Mouse (Mus musculus): ENCODE measurements around the gene Krt13.

The Krt13 gene

DNA sequence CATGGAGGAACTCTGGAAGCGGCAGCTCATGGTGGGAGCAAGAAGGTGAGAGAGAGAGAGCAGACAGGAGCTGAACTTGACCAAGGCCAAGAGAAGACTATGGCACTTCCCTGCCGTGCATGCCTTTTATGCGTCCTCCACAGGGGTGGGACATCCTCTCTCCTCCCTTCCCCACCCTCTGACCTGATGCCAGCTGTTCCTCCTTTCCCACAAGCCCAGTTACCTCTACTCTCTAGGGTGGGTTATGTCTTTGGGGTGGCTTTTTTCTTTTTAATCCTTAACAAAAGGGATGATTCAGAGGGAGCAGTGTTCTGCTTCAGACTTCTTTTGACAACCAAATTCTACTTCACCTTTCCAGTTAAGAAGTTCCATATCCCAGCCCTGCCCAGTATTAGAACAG lies at the start of gene Krt13:
Krt13 (minus strand) TSS at position 101 of the 400 bp plus-strand sequence.
- DNase-seq, result no peak

DNA sequence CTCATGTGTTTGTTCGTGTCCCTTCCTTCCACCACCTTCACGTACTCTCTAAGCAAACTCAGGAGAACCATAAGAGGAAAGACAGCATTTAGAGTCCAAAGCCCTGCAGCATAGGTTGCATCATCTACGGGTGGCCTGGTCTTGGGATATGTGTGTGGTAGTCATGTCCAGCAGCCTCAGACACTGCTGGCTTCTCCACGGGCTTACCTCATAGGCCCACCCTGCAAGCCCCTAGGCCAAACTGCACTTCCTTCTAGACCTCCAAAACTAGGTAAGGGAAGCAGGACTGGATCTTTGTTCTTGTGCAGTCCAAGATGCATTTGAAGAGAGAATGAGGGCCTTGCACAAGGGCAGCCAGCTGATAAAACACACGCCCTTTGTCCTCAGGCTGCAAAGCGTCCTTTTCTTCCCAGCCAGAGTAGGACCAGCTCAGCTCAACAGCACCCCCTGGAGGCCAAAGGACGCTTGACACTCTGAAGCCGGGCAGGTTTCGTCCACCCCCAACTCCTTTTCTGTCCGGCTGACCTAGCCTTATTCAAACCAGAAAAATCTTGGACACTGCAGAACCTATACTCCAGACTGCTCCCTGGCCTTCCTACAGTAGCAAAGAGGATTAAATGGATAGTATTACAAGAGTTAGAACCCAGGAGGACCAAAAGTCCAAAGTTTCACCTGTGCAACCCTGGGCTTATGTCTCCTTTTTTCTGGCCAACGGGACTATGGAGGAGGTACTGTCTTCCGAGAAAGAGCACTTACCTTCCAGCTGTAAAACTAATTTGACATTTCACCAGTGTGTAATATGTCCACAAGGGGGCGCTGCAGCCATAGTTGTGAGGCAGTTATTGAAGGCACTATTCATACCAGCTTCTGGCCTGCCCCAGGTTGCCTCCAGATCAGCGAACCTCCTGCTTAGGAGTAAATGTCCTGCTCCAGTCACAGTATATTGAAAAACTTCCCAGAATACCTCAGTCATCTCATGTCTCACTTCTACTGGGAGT lies 47.7 kb upstream of the Krt13 start:
- peak; percentile 31 for DNase-seq

DNA sequence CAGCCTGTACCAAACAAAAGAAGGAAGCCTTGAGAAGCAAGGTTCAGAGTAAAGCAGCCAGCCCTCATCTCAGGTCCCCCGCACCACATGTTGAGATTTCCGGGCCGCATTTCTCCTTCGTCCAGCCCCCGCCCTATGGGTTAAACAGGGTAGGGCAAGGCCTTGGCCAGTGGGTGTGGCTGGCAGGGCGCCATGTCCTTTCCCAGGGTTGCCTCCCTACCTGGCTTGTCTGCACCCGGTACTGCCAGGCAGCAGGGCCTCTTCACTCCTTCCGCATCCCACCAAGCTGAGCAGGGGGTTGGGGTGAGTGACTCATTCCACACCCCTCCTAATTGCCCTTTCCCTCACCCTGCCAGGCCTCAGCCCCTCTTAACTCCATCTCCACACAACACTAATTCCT lies 46.7 kb upstream of the Krt13 start:
- DNase-seq, result no peak

DNA sequence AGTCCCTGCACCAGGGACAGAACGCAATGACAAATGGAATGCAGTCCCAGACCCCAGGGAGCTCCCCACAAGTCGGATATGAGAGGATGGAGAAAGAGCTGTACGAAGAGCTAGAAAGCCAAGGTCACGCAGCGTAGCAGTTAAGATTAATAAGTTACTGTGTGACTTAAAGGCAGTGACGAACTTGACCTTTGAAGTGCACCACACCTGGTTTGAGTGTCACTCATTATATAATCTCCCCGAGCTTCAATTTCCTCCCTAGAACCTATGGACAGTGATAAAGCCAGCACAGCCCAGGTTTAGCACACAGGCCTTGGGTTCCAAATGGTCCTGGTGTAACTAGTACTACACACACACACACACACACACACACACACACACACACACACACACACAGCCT lies 43.0 kb upstream of the Krt13 start:
- no peak for DNase-seq

DNA sequence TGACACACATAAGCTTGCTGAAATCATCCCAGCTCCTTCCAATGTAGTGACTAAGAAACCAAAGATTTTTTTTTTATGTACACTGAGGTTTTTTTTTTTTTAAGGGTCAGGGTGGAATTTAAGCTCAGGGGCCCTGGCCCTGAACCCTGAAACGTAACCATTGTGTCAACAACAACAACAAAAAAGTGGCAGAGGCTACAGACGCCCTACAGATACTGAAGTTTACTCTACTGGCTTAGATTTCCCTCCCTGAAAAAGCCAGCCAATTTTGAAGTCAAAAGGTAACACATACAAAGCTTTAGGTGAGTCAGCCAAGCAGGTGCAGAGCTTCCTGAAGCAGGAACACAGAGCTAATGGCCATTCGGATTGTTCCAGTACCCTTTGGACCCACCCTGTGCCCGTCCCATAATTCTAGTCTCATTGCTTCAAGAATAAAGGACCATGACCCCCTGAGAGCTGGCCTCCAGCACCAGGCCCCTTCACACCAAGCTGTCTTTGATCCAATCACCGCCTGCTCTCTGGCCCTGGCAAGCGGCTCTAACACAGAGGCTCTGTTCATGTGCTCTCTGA lies 36.6 kb upstream of the Krt13 start:
- DNase-seq, result no peak

DNA sequence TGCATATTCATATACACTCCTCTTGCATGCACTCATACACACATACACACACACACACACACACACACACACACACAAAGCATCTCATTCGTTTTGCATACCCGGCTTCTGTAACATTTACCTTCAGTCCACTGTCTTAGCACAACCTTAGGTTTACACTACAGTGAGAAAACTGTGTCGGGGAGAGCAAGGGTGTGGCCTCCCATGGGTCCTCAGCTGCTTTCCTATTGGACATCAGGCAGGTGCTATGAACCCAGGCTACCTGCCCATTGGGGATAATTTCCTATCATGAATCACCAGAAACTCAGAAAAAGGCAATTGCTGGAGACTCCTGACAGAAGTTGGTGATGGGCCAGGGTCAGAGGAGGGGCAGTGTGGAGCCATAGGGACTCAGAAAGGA lies 36.0 kb upstream of the Krt13 start:
- DNase-seq, result no peak

DNA sequence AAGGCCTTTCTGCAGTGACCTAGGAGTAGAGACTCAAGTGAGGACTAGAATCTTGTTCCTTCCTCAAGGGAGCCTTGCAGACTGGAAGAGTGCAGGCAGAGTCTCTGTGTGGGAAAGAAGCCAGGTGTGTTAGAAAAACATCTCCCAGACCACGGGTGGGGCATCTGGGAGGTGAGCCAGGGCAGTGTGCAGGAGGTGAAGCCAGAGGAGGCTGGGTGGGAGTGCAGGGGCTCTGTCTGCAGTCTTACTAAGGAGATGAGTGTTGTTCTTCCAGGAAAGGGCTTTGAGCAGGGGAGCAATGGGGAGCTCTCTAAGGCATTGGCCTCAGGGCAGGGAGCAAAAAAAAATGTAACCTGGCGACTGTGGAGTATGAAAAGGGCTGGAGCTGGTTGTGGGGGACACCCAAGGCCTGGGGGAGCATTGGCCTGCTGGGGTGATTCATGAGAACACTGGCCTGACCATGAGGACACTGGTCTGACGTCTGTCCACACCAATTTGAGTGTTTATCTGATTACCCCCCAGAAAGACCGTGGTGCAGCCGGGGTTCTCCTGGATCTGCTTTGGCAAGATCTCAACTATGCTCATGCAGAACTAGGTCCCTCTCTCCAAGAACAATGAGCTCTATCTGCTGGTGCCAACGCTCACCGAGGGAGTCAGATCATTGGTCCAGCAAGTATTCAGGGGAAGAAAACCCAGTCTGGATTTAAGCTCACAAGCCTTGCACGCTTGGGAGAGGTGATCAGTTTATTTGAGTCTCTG lies 34.3 kb upstream of the Krt13 start:
- DNase-seq, result no peak

DNA sequence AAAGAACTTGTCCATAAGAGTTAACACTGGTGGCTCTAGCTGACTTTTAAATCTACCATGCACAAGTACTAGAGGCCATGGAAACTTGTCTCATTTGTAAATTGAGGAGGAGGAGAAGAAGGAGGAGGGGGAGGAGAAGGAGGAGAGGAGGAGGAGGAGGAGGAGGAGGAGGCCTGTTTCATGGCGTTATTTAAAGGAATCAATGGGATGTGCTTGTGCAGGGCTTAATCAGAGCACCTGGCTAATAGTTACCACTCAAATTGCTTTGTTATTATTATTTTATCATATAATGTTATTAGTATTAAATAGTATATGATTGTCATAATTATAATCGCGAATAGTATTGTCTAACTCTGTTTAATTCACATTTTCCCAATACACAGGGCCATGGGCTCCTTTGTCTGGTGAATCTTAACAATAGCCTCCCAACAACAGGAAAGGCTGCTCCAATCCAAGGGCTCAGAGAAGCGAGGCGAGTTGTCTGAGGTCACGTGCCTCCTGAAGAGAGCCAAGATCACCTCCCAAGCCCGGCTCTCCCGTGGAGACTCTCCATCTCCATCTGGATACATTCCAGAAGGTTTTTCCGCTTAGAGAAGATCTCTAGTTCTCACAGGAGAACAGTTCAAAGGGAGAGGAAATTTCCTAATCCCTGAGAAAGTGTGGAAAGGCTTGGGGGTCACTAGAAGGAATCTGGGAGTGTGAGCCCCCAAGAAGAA lies 27.4 kb upstream of the Krt13 start, which contains the start of gene Krt19:
Krt19 (minus strand) TSS at position 51 of the 716 bp plus-strand sequence.
- no peak for DNase-seq

DNA sequence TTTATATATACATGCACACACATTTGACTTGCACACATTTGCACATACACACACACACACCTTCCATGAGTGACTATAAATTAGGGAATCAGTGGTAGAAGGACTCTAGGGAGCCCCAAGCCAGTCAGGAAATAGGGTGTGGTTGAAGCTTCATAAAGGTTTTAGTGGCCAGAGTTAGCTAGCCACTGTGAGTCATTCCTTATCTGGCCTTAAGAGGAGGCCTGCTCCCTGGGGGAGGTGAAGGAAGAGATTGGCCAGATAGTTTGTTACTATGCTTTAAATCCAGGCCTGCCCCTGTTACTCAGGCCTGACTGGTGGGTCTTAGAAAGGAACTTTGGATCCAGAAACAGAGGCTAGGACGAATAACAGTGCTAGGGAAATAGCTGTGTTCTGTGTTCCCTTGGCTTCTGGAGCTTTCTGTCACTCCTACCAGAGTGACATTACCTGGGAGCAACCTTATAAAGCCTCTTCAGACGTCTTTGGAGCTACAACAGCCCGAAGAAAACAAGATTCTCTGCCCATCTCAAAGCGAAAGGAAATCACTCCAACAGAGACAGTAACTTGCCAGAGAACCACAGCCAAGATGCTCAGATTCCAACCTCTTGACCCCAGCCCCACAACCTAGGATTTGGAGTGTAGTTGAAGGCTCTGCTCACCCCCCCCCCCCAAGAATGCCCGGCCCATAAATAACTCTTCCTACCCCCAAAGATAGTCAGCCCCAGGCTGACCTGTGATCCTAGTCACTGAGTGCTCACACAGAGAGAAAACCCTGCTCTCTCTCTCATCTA lies 26.4 kb upstream of the Krt13 start:
- no peak for DNase-seq

DNA sequence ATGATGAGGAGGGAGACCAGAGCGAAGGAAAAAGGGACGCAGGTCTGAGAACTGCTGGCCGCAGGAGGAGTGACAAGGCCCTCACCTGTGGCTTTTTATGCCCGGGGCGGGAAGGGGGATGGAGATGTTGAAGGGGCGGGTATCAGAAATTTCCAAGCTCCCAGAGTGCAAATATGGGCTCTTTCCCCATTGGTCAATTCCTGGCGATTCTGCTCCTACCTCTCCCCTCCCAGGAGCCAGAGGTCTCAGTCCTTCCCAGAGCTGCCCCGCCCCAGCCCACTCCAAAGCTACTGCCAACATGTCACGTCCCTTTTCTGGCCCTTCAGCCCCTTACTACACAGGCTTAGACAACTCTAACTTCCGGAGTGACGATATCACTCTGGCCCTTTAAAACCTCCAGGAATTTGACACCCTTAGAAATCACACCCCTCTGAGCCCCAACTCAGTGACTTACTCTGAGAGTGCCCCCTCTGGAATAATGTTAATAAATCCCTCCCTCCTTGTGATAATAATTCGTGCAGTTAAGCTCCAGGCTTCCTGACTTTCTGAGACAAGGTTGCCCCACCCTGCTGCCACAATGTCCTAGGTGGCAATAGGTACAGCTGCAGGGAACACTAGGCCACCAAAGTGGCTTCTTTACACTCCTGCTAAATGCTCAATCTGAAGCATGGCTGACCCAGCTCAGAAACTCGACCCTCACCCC lies 24.6 kb upstream of the Krt13 start:
- no peak for DNase-seq

DNA sequence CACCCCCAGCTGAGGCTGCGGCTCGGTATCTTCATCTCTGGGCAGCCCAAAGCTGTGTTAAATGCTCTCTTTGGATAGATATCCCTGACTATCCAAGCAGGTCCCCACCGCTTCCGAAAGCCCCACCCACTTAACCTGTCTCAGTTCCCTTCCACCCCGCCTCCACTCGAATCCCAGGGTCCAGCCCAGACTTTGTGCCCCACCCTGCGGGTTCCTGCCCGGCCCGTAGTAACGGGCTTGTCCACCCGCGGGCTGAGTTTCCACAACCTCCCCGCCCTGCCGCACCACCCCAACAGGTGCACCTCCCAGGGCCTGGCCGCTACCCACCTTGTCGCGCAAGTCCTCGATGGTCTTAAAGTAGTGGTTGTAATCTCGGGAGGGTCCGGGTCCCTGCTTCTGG lies 23.7 kb upstream of the Krt13 start:
- no peak for DNase-seq

DNA sequence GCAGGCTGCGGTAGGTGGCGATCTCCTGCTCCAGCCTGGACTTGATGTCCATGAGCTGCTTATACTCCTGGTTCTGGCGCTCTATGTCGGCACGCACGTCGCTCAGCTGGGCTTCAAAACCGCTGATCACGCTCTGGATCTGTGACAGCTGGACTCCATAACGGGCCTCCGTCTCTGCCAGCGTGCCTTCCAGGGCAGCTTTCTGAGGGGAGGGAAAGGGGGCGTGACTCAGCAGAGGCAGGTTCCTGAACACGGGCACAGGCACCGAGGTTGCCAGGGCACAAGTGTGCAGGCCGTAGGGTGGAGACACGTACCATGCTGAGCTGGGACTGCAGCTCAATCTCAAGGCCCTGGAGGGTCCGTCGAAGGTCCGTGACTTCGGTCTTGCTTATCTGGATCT lies 19.6 kb upstream of the Krt13 start:
- no peak for DNase-seq

DNA sequence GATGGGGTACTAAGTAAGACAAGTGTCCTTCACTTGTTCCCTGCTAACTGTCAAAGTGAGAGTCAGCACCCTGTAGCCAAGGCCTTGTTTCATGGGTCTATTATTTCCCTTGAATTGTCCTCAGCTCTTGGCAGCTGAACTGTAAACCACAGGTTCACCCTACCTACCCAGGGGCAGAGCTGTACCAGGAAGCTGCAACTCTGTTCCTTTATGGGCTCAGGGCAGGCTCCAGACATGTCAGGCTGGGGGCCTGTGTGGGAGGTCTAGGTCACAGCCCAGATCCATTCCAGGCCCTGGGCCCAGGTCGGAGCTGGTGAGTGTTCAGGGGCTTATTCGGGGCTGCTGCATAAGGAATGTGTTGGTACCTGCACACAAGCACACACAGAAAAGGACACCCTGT lies 18.0 kb upstream of the Krt13 start:
- DNase-seq, result no peak

DNA sequence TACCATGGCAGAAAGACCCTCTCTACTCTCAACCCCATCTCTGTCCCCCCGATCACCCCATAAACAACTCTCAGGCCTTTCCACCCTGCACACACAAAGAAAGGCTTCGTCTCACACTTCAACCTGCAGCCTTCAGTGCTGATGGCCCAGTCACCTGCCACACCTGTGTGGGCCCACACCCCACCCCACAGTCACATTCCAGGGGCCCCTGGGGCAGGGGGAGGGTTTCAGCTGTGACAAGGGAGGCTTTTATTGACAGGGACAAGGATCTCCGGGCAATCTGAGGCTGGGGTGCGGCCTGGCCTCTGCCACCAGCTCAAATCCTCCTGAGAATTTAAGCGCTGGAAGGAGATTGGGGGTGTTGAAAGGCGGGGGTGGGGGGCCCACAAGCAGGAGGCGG lies 17.4 kb upstream of the Krt13 start:
- DNase-seq, result no peak

DNA sequence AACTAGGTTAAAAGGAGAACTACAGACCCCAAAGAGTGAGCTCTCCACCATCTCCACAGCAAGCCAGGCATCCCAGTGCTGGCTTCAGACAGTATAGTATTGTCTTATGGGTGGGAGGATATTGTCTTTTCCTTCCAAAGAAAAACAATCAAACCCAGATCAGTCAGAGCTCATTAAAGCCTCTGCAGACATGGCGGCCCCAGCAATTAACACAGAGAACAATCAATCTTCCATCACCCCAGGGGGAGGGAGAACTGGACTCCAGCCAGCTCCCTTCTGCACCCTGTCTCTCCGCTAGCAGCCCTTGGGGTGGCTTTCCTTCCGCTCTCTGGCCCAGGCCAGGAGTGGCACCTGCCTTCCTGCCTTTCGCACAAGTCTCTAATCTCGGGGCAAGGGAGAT lies 16.3 kb upstream of the Krt13 start:
- no peak for DNase-seq

DNA sequence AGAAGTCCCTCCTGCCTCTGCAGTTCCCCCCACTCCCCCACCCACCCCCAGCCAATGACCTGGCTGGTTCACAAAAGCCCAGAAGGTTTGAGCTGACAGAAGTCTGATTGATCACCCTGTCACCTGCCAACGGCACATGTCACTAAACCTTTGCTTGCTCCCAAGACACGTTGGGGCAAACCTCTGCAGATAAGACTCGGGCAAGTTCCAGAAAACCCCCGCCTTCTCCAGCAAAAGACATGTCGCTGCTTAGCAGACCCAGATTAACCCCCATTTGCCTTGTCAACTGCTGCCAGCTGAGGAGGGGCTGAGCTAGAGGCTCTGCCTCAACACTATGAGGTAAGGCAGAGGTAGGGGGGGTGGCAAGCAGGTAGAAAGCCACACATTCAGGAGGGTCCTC lies 15.2 kb upstream of the Krt13 start:
- no peak for DNase-seq

DNA sequence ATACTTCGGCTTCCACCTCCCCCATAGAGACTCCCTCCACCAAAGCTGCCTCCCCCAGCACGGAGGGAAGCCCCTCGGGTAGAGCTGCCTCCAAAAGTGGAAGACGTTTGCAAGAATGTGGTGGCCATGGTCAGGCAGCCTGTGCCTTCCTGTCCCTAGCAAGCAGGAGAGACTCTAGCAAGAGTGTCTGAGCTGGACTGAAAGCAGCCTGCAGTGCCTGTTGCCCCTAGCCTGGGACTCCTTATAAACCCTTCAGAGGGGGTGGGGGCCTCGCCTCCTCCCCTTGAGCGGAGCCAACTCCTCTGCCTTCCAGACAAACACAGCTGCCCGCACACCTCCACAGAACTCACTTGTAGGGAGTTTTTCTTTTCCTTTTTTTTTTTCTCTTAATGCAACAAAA lies 14.4 kb upstream of the Krt13 start, which contains the start of gene Krt15:
Krt15 (minus strand) TSS at position 198 of the 400 bp plus-strand sequence.
- DNase-seq, result no peak

DNA sequence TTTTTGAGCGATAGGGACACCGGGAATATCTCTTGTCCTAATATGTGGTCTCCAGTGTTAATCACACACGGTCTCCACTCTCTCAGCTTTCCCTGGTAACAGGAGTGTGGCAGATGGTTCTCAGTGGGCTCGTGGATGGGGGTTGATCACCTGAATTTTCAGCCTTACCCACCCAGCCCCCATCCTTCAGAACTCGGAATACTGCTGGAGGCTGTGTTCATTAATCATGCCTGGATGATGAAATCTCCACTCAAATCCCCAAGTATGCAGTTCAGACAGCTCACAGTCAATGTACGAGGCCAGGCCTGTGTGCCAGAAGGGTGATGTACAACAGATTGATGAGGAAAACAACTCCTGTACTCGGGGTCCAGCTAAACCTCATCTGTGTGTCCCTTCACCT lies 3.5 kb upstream of the Krt13 start:
- DNase-seq, result no peak

DNA sequence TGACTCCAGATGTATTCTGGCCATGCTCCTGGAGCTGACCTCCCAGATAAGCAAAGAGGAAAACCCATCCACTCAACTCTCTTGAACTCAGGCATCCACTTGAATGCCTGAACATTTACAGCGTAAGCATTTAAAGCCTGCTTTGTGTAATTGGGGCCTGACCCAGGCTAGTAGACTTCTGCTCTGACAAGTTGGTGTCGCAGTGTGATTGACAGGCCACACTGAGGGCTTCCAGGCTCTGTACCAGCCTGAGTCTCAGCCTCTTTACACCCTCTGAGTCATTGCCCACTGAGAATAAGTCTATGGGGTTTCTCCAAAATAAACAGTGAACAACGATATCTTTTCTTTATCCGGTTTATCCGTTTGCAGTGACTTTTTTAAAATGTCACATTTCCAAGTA lies 1.0 kb downstream of the Krt13 start:
- no peak for DNase-seq

DNA sequence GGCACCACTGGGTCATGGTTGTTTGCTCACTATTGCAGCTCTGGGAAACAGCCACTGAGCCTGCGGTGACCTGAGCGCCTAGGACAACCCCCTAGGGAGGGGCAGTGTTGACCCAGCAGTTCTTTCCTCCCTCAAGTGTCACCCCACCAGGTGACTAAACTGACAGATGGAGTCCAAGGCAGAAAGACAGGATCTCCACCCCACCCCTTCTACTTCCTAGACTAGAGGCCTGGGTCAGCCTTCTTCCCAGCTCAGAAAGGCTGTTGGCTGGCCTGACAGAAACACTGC lies 7.7 kb downstream of the Krt13 start:
- no peak for DNase-seq

DNA sequence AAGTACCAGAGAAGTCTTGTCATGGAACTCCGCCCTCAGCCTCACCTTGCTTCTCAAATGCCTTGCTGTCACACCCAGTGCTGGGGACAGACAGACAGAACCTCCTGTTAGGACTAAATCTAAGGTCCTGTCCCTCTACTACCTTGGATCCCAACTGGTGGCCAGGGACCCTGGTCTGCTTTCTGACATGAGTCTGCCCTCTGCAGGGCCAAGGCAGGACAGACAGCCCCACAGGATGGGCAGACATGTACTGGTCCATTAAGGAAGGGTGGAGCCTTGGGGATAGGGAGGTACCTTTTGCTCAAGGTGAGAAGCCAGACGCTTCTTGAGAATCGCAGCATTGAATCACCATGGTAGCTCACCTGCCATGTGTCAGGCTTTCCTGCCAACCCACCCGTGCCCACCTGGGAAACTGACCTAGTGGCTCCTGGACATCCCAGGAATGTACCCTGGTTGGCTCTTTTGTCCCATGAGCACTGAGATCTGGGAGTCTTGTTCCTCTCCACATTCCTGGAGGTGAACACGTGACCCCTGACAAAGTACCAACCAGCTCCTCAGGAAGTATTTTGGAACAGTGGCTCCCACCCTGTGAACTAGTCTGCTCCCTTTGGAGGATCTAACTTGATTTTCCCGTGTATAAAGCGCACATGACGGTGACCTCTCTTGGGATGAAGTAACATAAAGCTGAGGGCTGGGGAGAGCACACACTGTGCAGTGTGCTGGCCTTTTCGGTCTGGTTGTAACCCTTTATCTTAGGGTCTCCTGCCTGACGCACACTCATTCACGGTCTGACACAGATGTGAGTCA lies 8.2 kb downstream of the Krt13 start:
- DNase-seq, result no peak

Measured in thymus, postnatal 25 days (tissue).